Mouse (Mus musculus) testis, postnatal 14 days (tissue): ENCODE data around the gene Pcbd1.
"Not testable (repeated sequence)": the region's sequence is repeated elsewhere in the genome, so short reads cannot be mapped to it uniquely, and the experiment has no call there.

Source experiments
- DNase-seq: peaks from one replicate; pipeline ENCODE4 v3.0.0; 2021; ENCODE audit warnings: low spot score

Gene Pcbd1

DNA sequence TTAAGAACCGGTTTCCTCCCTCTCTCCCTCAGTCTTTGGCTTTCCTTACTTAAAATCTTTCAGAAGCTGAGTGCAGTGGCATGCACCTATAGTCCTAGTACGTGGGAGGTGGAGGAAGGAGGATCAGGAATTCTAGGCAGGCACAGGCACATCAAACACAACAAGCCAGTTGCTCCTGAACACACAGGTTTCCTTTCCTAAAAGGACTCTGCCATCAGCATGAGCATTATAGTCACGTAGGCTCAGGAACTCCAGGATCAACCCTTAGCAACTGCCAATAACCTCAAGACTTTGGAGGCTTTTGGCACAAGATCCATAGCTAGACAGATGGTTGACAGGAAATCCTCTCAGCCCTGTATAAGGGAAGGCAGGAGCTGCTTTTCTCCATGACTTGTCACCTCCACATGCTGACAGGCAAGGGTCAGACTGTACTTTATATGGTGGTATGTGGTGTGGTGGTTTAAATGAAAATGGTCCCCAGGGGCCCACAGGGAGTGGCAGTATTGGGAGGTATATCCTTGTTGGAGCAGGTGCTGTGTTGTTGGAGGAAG lies 14.5 kb downstream of the Pcbd1 start:
- no peak for DNase-seq

DNA sequence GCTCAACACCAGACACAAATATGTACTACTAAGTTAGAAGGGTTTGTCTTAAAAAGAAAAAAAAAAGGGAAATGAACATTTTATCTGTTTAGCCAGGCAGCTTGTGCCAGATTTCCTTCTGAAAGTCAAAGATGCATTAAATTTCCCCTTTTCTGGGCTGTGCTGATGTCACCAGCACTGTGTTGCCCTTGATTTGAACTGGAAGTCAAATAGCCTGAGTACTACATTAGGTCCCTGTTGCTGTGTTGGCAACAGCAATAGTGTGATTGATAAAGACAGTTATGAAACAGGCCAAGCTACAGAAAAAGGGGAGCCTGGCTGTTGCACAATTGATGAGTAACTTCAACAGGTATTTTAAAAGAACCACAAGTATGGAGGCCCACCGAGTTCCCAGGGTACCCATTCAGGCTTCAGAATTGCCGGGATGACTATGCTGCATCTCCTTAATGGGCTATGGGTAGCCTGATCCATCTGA lies 25.2 kb downstream of the Pcbd1 start:
- DNase-seq, result no peak

DNA sequence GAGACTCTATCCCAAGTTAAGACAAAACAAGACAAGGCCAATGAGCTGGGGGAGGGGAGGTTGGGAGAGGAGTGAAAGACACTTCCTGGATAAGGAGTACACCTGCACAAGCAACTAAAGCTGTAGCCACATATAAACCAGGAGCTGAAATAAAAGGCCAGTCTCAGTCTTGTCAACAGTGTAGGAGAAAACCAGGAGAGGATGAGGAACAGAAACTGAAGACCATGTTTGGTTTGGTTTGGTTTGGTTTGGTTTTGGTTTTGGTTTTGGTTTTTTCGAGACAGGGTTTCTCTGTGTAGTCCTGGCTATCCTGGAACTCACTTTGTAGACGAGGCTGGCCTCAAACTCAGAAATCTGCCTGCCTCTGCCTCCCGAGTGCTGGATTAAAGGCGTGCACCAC lies 32.6 kb downstream of the Pcbd1 start:
- not testable (repeated sequence) for DNase-seq

DNA sequence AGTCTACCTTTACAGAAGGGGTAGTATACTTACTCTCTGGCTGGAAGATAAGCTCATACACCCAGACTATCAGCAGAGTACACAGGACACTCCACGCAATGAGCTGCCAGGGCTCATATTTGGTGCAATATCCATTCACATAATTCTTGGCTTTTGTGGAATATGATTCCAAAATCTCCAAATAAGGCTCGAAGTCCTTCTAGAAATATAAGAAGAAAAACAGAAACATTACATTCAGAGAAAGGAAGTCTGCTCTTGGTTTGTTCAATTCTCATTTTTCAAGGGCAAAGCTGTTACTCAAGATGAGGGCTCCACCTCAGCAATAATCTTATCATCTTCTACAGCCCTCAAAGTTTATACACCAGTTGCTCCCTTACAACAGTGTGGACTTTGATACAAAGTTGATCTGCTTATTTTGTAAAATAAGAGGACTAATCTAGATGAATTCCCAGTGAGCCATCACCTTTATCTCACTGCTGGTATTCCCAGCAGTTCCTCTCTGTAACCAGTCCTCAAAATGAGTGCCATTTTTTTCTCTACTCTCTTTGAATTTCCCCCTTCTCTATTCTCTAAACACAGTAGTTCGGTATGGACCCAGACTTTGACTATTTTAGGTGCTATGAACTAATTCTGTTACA lies 34.3 kb downstream of the Pcbd1 start:
- no peak for DNase-seq

DNA sequence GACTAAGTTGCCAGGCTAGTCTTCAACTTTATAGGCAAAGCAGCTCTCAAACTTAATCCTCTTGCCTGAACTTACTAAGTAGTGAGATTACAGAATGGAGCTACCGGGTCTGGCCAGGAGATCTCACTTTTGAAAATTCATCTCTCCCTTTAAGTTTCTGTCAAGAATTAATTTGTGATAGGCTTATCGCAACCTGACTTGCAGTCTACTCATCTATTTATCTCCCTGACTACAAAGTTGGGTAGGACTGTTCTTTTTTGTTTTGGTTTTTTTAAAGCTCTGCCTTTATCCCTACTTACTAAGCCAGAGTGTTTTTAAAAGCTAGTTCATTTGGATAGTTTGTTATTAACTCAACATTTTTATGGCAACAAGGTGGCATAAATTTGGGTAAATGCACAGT lies 35.3 kb downstream of the Pcbd1 start:
- DNase-seq, result no peak

- no peak for DNase-seq
Observed at GRCm38 (mm10) chr10:61128701-61129365, 39.7 kb downstream of the Pcbd1 start.

GRCm38 (mm10) chr10:61130959-61131358 lies 41.8 kb downstream of the Pcbd1 start:
- DNase-seq, result no peak

DNA sequence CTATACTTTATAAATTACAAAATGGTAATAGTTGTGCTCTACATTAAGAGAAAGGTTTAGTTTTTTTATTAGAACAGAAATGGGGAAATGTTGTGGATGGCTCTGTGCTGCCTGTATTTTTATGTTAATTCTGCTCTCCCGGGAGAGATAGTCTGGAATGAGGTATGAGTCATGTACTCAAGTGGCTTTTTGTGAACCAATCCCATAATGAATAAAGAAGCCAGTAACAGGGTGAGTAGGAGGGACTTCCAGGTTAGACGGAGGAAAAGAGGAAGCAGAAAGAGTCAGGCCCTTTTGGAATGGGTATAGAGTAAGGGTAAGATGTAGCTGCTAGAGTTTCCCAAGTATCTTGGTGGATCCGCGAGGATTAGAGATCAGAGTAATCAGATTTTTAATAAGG lies 44.9 kb downstream of the Pcbd1 start:
- DNase-seq, result no peak

GRCm38 (mm10) chr10:61135226-61135839 lies 46.2 kb downstream of the Pcbd1 start:
- DNase-seq, result no peak

DNA sequence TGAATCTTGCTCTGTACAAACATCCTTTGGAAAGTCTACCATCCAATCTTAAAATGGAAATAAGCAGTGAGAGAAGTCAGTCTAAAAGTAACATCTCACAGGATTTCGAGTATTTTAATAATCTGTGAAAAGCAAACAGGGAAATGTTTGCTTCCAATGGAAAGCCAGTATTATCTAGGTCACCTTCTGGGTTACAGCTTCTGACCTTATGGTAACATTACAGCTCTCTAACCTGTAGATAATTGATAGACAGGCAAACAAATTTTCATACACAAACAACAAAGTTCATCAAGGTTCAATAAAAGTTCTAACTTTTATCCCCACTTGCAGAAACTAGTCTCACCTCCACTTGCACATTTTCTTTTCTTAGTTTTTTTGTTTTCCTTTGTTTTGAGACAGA lies 48.4 kb downstream of the Pcbd1 start:
- DNase-seq, result no peak

DNA sequence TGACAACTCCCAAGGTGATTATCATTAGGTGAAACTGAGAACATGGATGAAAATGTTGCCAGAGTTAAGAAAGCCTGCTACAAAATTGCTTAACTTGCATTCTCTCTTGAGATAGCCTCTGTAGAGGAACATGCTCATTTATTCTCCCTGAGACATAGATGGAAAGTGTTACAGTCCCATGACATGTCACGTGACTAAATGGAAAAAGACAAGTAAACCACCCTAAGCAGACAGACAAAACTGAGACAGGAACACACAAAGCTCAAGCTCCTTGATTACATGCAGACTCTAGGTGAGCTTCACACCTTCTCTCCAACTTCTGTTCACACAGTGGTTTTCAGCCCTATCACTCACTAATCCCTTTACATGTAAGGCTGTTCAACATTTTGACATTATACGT lies 54.2 kb downstream of the Pcbd1 start:
- no peak for DNase-seq
